Mouse (Mus musculus) erythroblast, embryonic 14.5 days (primary cell): ENCODE data around the gene Klhl12. TPM values are rescaled to one million over a fixed set of nuclear protein-coding genes. Genes with fewer than 3 reads are reported as not detected.
"Not testable (repeated sequence)": the region's sequence is repeated elsewhere in the genome, so short reads cannot be mapped to it uniquely, and the experiment has no call there.

Experiments
- H3K27me3 ChIP-seq: 2 replicates; pipeline ENCODE4 v1.6.1; 2012; ENCODE audit warnings: inconsistent platforms; ENCODE audit not compliant: control insufficient read depth
- H3K36me3 ChIP-seq: 2 replicates; pipeline ENCODE4 v1.6.1; 2012; ENCODE audit warnings: mild to moderate bottlenecking, inconsistent platforms; ENCODE audit not compliant: control insufficient read depth
- H3K4me1 ChIP-seq: 2 replicates; pipeline ENCODE4 v1.6.1; 2012; ENCODE audit warnings: inconsistent platforms; ENCODE audit not compliant: control insufficient read depth
- H3K4me3 ChIP-seq: replicated peaks from 2 replicates; pipeline ENCODE3; 2012; ENCODE audit warnings: moderate library complexity, mild to moderate bottlenecking, inconsistent platforms
- H3K9me3 ChIP-seq: 2 replicates; pipeline ENCODE4 v1.6.1; 2012; ENCODE audit warnings: low read length, inconsistent platforms, mixed read lengths; ENCODE audit not compliant: control insufficient read depth
- GATA1 ChIP-seq: IDR thresholded peaks from 2 replicates; pipeline ENCODE4 v1.6.1; 2012; ENCODE audit warnings: low read length, inconsistent platforms, mixed read lengths
- TAL1 ChIP-seq: IDR thresholded peaks from 3 replicates; pipeline ENCODE4 v1.6.1; 2012; ENCODE audit warnings: low read length, inconsistent platforms, mixed read lengths
- polyA plus RNA-seq: library from polyadenylated mRNA; stranded (reverse); fragments of >175 nt; gene quantifications from 2 replicates; pipeline ENCODE4 v1.2.3, GENCODE M21; 2012

Gene Klhl12
- polyA plus RNA-seq, 1 experiment = 1.1 TPM

DNA sequence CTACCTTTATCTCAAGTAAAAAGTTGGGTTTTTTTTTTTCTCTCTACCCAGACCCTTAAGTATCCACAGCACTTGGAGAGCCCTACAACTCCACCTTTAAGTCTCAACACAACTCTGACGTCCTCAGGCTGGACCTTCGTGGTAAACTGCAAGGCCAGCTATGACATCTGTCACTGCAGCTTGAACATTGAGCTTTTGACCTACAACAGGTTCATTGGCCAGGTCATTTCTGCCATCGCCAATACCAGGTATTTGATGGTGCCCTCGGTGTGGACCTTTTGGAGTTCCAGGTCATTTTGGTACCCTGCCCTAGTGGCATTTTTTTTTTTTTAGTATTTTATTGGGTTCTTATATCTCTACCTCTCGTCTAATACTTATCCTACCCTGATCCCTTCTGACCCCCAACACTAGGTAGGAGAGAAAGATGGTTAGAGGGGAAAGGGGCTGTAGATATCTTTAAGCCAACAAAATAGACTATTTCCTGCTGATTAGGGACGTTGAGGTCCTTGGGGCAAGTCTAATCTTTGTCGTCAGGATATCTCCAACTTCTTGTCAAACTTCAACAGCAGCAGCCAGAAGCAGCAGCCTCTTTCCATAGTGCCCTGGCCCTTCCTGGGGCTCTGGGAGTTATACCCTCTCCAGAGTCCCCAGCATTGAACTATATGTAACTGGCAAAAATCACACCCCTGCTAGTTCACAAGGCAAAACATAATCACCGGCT, 64.8 kb downstream of the Klhl12 start:
- Histone ChIP-seq H3K27me3 (peaks cover 4% of the 10 kb centered on the region), H3K36me3 (no peaks in the 10 kb centered on the region), H3K4me1 (peaks cover 33% of the 10 kb centered on the region), H3K9me3 (no peaks in the 10 kb centered on the region), H3K4me3 (no peak overlapping the region)
- no peak for TF ChIP-seq TAL1
- TF ChIP-seq GATA1 = no peak

- H3K27me3 ChIP-seq = peaks cover 4% of the 10 kb centered on the region
- peaks cover 43% of the 10 kb centered on the region for H3K4me1 ChIP-seq
- TF ChIP-seq TAL1 (no peak), GATA1 (no peak)
- peaks cover 6% of the 10 kb centered on the region; the same call in 1 of the 2 replicates for H3K36me3 ChIP-seq
- H3K4me3 ChIP-seq = no peak overlapping the region
- peaks cover 5% of the 10 kb centered on the region; the same call in 1 of the 2 replicates for H3K9me3 ChIP-seq
Observed at GRCm38 (mm10) chr1:134521163-134521562, 65.8 kb downstream of the Klhl12 start.

GRCm38 (mm10) chr1:134522325-134522724, 67.0 kb downstream of the Klhl12 start:
- peaks cover 54% of the 10 kb centered on the region for H3K4me1 ChIP-seq
- H3K4me3 ChIP-seq = no peak overlapping the region
- peaks cover 6% of the 10 kb centered on the region; the same call in 1 of the 2 replicates for H3K36me3 ChIP-seq
- peaks cover 5% of the 10 kb centered on the region; the same call in 1 of the 2 replicates for H3K9me3 ChIP-seq
- no peak for TF ChIP-seq TAL1
- TF ChIP-seq GATA1 = no peak
- no peaks in the 10 kb centered on the region for H3K27me3 ChIP-seq

GRCm38 (mm10) chr1:134524424-134524823, 69.1 kb downstream of the Klhl12 start:
- TF ChIP-seq GATA1 = no peak
- no peak for TF ChIP-seq TAL1
- H3K4me3 ChIP-seq = no peak overlapping the region

GRCm38 (mm10) chr1:134525015-134525414, 69.7 kb downstream of the Klhl12 start:
- Histone ChIP-seq H3K4me3 (no peak overlapping the region), H3K27me3 (no peaks in the 10 kb centered on the region), H3K36me3 (peaks cover 6% of the 10 kb centered on the region; the same call in 1 of the 2 replicates), H3K9me3 (peaks cover 5% of the 10 kb centered on the region; the same call in 1 of the 2 replicates), H3K4me1 (peaks cover 58% of the 10 kb centered on the region)
- TF ChIP-seq TAL1 (no peak), GATA1 (no peak)

More at GRCm38 (mm10) chr1:134524424-134524823, 69.1 kb downstream of the Klhl12 start:
- Histone ChIP-seq H3K36me3 (peaks cover 6% of the 10 kb centered on the region; the same call in 1 of the 2 replicates), H3K9me3 (peaks cover 5% of the 10 kb centered on the region; the same call in 1 of the 2 replicates), H3K27me3 (no peaks in the 10 kb centered on the region), H3K4me1 (peaks cover 58% of the 10 kb centered on the region)

GRCm38 (mm10) chr1:134526752-134527151, 71.4 kb downstream of the Klhl12 start:
- peaks cover 6% of the 10 kb centered on the region; the same call in 1 of the 2 replicates for H3K36me3 ChIP-seq
- H3K9me3 ChIP-seq = peaks cover 5% of the 10 kb centered on the region; the same call in 1 of the 2 replicates
- peaks cover 52% of the 10 kb centered on the region for H3K4me1 ChIP-seq
- H3K4me3 ChIP-seq = peak overlapping the region; percentile 52
- TF ChIP-seq GATA1 = peak; percentile 92
- peak; percentile 90 for TF ChIP-seq TAL1
- H3K27me3 ChIP-seq = no peaks in the 10 kb centered on the region

DNA sequence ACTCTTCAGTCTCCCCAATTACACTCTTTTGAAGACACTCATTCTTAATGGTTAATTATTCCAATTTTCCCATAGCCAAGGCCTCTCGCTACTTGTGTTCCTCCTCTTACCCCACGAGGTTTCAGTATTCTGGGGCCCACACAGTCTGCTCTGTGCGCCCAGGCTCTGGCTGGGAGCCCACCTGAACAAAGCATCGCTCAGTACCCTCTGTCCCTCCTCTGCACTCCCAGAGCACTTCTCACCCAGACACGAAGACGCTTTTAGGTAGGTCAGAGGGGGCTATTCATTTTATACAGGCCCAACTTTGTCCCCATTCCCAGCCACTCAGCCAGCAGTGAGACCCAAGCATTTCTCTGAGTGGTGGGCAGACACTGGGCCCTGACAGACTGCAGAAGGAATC, 75.3 kb downstream of the Klhl12 start:
- Histone ChIP-seq H3K36me3 (peaks cover 5% of the 10 kb centered on the region; the same call in 1 of the 2 replicates), H3K9me3 (peaks cover 4% of the 10 kb centered on the region; the same call in 1 of the 2 replicates), H3K4me3 (no peak overlapping the region), H3K27me3 (no peaks in the 10 kb centered on the region), H3K4me1 (peaks cover 44% of the 10 kb centered on the region)
- TF ChIP-seq TAL1 (no peak), GATA1 (no peak)

GRCm38 (mm10) chr1:134533710-134534109, 78.4 kb downstream of the Klhl12 start:
- not testable (repeated sequence) for H3K4me3 ChIP-seq, H3K36me3 ChIP-seq, H3K9me3 ChIP-seq, H3K27me3 ChIP-seq
- H3K4me1 ChIP-seq = peaks cover 21% of the 10 kb centered on the region

DNA sequence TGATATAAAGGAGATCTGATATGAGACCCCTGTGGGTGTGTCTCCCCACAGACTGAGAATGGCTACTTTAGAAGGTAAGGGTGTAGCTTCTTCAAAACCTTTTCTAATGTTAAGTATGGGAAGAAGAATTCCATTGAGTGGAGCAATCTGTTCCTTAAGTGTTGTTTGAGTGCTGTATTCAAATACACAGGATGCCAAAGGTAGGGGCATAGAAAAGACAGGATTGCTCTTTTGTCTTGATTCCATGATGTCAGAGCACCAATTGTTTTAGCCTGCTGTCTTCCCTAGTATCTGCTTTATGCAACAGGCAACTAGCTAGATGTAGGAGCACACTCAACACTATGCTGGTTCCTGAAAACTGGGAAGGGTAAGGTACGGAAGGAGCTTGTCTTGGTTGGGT, 79.7 kb downstream of the Klhl12 start:
- Histone ChIP-seq H3K4me1 (peaks cover 16% of the 10 kb centered on the region; the same call in 1 of the 2 replicates), H3K36me3 (no peaks in the 10 kb centered on the region), H3K27me3 (no peaks in the 10 kb centered on the region), H3K4me3 (no peak overlapping the region), H3K9me3 (no peaks in the 10 kb centered on the region)
- TF ChIP-seq GATA1 = no peak
- no peak for TF ChIP-seq TAL1
